Mouse (Mus musculus) limb, embryonic 14.5 days (tissue): ENCODE measurements around the gene Ramp2. TPM values are rescaled to one million over a fixed set of nuclear protein-coding genes. Genes with fewer than 3 reads are reported as not detected.
A peak's percentile ranks its signal among the peaks of the same experiment; 100 is the strongest.

Source experiments
- ATAC-seq: fragments of 200-750 bp; cut with Nextera tagmentation; 2 replicates; pipeline ENCODE4 v1.8.0; 2017; ENCODE audit warnings: low read depth, moderate number of reproducible peaks, moderate TSS enrichment; ENCODE audit not compliant: low FRiP score
- DNase-seq: peaks from one replicate; pipeline ENCODE4 v3.0.0-alpha.2; 2015; ENCODE audit warnings: low spot score
- H3K27ac ChIP-seq: fragments of 300-500 bp; sonication (generic); replicated peaks from 2 replicates; pipeline ENCODE4 v1.5.1; 2014; ENCODE audit warnings: low read depth, mild to moderate bottlenecking, low read length, moderate library complexity, mixed read lengths
- H3K27me3 ChIP-seq: fragments of 300-500 bp; sonication (generic); 2 replicates; pipeline ENCODE4 v1.6.1; 2014; ENCODE audit warnings: low read length, mixed read lengths; ENCODE audit not compliant: control insufficient read depth, insufficient read depth
- H3K36me3 ChIP-seq: fragments of 300-500 bp; sonication (generic); 2 replicates; pipeline ENCODE4 v1.6.1; 2014; ENCODE audit warnings: mild to moderate bottlenecking, low read length, moderate library complexity, mixed read lengths; ENCODE audit not compliant: control insufficient read depth, insufficient read depth
- H3K4me1 ChIP-seq: fragments of 300-500 bp; sonication (generic); 2 replicates; pipeline ENCODE4 v1.6.1; 2014; ENCODE audit warnings: antibody characterized with exemption, low read length, mixed read lengths; ENCODE audit not compliant: control insufficient read depth, insufficient read depth
- H3K4me2 ChIP-seq: fragments of 300-500 bp; sonication (generic); replicated peaks from 2 replicates; pipeline ENCODE4 v1.6.1; 2014; ENCODE audit warnings: low read depth, mild to moderate bottlenecking, low read length, moderate library complexity; ENCODE audit not compliant: severe bottlenecking
- H3K4me3 ChIP-seq: fragments of 300-500 bp; sonication (generic); replicated peaks from 2 replicates; pipeline ENCODE4 v1.5.1; 2014; ENCODE audit warnings: low read length
- H3K9ac ChIP-seq: fragments of 300-500 bp; sonication (generic); 2 replicates; pipeline ENCODE4 v1.6.1; 2014; ENCODE audit warnings: mild to moderate bottlenecking, low read depth, low read length, moderate library complexity; ENCODE audit not compliant: severe bottlenecking
- H3K9me3 ChIP-seq: fragments of 300-500 bp; sonication (generic); 2 replicates; pipeline ENCODE4 v1.6.1; 2016; ENCODE audit warnings: low read length; ENCODE audit not compliant: control insufficient read depth
- POLR2A ChIP-seq: fragments of 200-500 bp; IDR thresholded peaks from 2 replicates; pipeline ENCODE4 v1.8.0; 2012; ENCODE audit warnings: inconsistent platforms, mild to moderate bottlenecking, moderate library complexity, borderline replicate concordance; ENCODE audit not compliant: insufficient read depth, insufficient read length; ENCODE audit errors: extremely low read depth
- WGBS: fragments of 180-500 bp; shearing (Covaris S2); extraction: QIAGEN DNeasy Blood & Tissue Kit; methylation state at CpG from one replicate; pipeline ENCODE4 v1.1.7; 2014; 5-methylcytosine and 5-hydroxymethylcytosine counted together
- polyA plus RNA-seq, 2 experiments: library from polyadenylated mRNA; depleted of rRNA in 1 of 2; stranded (reverse) in 1 of 2; unstranded in 1 of 2; fragments of >200 nt; fragmentation: Nextera tagmentation in 1 of 2; extraction: Ambion mirVana in 1 of 2; gene quantifications; 2 replicates each; pipeline versions ENCODE4 v1.2.1 to v1.2.3; 2012 to 2014

Ramp2 gene
- polyA plus RNA-seq, 2 experiments, result 89.4 to 98.9 TPM

DNA sequence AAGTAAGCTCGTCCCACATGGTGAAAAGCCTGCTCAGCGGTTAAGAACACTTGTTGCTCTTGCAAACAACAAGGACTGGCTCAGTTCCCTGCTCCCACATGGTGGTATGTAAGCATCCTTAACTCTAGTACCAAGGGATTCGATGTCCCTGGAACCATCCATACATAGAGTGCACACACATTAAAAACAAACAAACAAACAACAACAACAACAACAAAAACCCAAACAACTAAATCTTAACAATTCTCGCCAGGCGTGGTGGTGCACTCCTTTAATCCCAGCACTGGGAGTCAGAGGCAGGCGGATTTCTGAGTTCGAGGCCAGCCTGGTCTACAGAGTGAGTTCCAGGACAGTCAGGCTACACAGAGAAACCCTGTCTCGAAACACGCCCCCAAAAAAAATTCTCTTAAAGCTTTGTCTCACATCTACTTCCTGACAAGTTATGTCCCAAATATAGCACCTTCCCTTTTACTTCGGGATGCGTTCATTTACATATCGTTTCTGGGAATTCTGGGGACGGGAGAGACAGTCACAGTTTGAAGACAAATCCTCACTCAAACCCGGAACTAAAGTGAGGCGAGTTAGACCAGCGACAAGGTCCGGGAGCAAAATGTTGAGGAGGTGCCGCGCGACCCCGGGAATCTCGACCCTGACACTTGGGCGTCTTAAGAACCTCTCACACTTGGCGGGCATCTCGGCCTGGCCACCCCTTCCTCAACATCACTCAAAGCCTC lies 20.3 kb upstream of the Ramp2 start:
- H3K27me3 ChIP-seq, result no peaks in the 10 kb centered on the region

DNA sequence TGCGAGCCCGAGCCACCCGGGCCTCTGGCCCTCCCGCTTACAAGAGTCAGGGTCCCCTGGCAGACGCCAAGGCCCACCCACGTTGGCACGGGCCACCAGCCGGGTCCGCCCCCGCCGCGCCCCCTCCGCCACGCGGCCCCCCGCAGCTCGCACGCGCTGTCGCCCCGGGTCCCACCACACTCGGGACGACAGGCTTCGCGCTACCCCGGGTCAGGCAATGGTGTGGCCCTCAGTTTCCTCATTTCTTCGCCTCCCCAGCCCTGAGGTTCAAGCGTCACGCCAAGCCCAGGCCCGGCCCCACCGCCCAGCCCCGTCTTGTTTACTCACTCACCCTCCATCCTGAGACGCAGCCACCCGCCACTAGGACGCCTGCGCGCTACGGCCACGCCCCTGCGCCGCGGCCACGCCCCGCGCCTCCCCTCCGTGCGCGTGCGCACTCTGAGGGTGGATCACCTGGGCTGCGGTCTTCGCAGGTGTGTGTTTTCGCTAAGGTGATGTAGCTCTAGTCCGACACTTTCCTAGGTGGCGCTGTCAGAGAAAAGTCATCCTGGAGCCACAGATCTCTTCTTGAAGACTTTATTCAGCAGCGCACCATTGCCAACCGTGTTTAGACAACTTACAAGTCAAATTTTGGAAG lies 19.6 kb upstream of the Ramp2 start, which contains the start of gene Ezh1:
Gene Ezh1, minus strand, starts transcription at position 399 of the 637 bp plus-strand sequence.
- H3K9me3 ChIP-seq, result no peaks in the 10 kb centered on the region
- peak; percentile 93 for ATAC-seq
- DNase-seq, result peak; percentile 73
- H3K36me3 ChIP-seq, result no peaks in the 10 kb centered on the region
- H3K4me2 ChIP-seq, result peak within 1 kb of the TSS; percentile 82
- H3K27ac ChIP-seq, result 0 out of 2 replicates have a peak within 1 kb of the TSS, but pooled peaks have one; percentile 52
- WGBS, result under 1% methylated on average over 45 of the region's 56 CpGs
- peak within 1 kb of the TSS; percentile 91 for H3K4me3 ChIP-seq
- TF ChIP-seq POLR2A, result no peak
- H3K9ac ChIP-seq, result peak within 1 kb of the TSS; percentile 79
- H3K4me1 ChIP-seq, result peaks cover 22% of the 10 kb centered on the region
- no peaks in the 10 kb centered on the region for H3K27me3 ChIP-seq

More for the DNA sequence above, 20.3 kb upstream of the Ramp2 start:
- Histone ChIP-seq H3K4me3 (peak overlapping the region; percentile 91), H3K4me2 (peak overlapping the region; percentile 82), H3K9me3 (no peaks in the 10 kb centered on the region), H3K27ac (0 out of 2 replicates have a peak overlapping the region, but pooled peaks have one; percentile 52), H3K36me3 (no peaks in the 10 kb centered on the region), H3K4me1 (peaks cover 15% of the 10 kb centered on the region), H3K9ac (peak overlapping the region; percentile 79)
- no peak for TF ChIP-seq POLR2A
- WGBS, result 20% methylated on average over 25 of the region's 25 CpGs
- ATAC-seq, result no peak
- DNase-seq, result no peak

DNA sequence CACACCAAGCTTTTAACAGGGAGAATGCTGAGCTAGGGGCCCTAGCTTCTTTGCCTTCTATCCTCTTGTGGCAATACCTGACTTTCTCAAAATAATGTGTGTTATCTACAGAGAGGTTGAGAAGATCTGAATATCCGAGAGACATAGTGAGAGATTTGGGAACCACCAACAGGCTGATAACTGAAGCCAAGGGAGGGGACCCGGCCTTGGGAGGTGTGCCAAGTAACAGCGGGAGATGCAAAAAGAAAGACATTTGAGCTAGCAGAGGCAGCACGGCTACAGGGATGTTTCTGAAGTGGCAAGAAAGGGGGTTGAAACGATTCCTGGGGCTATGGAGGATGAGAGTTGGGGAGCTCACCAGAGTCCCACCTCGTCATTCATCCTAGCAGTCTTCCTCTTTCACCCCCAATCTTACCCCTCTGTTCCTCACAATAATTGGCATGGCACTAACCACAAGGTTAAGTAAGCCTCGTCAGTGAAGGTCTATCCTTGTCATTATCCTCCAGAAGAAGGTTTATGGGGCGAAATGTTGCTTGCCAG lies 16.4 kb upstream of the Ramp2 start:
- Histone ChIP-seq H3K9ac (no peak overlapping the region), H3K4me3 (no peak overlapping the region), H3K27ac (no peak overlapping the region), H3K4me2 (no peak overlapping the region), H3K9me3 (no peaks in the 10 kb centered on the region), H3K27me3 (no peaks in the 10 kb centered on the region), H3K36me3 (no peaks in the 10 kb centered on the region), H3K4me1 (peaks cover 35% of the 10 kb centered on the region)
- DNase-seq (no peak), ATAC-seq (no peak)
- TF ChIP-seq POLR2A, result no peak
- 33% methylated on average over 8 of the region's 8 CpGs for WGBS

DNA sequence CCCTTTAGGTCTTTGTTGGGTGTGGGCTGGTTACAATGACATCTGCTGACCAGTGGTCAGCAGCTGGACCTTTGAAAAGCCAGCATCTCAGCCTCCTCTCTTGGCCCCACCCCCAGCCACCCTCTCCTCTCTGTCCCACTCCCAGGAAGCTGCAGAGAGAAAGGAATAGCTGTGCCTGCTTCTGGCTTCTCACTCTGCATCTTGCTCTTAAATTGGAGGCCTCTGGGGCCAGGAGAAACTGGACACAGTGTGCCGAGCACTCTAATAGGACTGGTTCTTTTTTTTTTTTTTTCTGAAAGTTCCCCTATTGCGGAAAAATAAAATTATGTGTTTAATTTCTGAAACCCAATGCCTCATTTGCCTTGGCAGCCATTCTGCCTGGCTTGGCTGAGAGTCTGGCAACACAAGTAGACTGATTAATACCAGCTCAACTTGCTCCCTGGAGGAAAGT lies 15.7 kb upstream of the Ramp2 start:
- ATAC-seq, result no peak
- Histone ChIP-seq H3K9ac (no peak overlapping the region), H3K4me1 (peaks cover 35% of the 10 kb centered on the region), H3K27ac (0 out of 2 replicates have a peak overlapping the region, but pooled peaks have one; percentile 40), H3K27me3 (no peaks in the 10 kb centered on the region), H3K36me3 (no peaks in the 10 kb centered on the region), H3K4me3 (no peak overlapping the region), H3K9me3 (no peaks in the 10 kb centered on the region), H3K4me2 (no peak overlapping the region)
- no peak for TF ChIP-seq POLR2A
- DNase-seq, result peak; percentile 44
- 19% methylated on average over 2 of the region's 2 CpGs for WGBS

DNA sequence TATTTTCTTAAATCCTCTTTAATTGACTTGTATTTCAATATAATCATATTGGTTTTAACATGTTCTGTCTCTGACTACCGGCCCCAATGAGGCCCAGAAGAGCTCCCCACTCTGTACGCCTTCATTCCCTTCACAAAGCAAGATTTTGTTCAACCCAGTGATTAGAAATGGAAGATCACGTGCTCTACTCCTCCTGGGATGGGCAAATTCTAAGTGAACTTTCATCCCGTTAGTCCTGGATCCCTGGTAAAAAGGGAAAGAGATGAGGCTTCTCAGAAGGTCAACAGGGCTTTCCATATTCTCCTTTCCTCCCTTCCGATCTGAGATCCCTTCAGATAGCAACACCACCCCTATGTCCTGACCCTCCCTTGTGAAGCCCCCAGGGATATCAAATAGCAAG lies 15.3 kb upstream of the Ramp2 start:
- DNase-seq (no peak), ATAC-seq (no peak)
- Histone ChIP-seq H3K36me3 (no peaks in the 10 kb centered on the region), H3K9me3 (no peaks in the 10 kb centered on the region), H3K4me3 (no peak overlapping the region), H3K27me3 (no peaks in the 10 kb centered on the region), H3K9ac (no peak overlapping the region), H3K4me2 (peak overlapping the region; percentile 37; the same call in 1 of the 2 replicates), H3K27ac (peak overlapping the region; percentile 40), H3K4me1 (peaks cover 31% of the 10 kb centered on the region)
- WGBS, result 22% methylated on average over 5 of the region's 5 CpGs
- no peak for TF ChIP-seq POLR2A
